Mouse (Mus musculus) liver, adult (tissue): ENCODE measurements around the gene Hivep1.

ENCODE experiments used
- GATA4 ChIP-seq: IDR thresholded peaks from 2 replicates; pipeline ENCODE4 v1.6.1; 2014; ENCODE audit warnings: mild to moderate bottlenecking, low read length; ENCODE audit not compliant: insufficient replicate concordance

The Hivep1 gene

GRCm38 (mm10) chr13:42051961-42052695 is at the start of gene Hivep1:
Gene Hivep1 (plus strand): TSS chr13:42052021.
- TF ChIP-seq GATA4 = no peak

DNA sequence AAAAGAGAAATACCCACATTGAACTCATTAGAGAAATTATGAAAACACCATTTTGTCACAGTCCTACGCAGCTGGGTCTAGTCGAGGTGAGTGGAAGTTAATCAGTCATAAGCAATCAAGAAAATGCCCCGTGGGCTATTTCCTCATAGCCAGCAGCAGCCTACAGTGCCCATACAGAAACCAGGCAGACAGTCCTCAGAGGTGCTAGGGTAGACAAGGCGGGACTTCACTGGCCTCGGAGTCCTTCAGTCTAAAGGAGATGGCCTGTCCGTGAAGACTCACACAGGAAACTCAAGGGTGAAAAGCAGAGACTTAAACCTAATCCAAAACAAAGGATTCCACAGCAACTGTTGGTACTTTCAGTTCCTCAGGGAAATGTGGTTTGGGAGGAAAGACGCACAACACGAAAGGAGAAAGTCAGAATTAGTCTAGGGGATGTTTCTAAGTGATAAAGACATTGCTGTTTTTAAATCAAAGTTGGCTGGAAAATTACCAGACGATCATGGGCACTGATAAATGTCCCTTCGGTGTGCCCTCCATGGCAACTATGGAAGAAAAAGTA is 36.3 kb upstream of the Hivep1 start:
- no peak for TF ChIP-seq GATA4

DNA sequence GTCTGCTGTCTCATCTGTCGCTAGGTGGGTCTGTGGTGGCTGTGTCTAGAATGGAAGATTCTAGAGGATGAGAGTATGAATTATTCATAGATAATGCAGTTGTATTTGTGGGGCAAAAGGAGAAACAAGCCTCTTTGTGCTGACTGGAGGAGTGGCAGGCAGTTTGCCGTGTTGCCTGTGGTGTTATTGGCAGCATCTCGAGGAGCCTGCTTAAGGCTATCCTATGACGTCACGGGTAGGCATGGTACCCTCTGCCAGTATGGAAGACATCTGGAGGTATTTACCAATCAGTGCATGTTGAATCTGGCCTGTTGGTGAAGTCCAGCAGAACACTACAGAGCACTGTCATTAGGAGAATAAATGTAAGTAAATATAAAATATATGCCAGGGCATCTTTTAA is 35.6 kb upstream of the Hivep1 start:
- TF ChIP-seq GATA4 = no peak

- no peak for TF ChIP-seq GATA4
These were observed 33.5 kb upstream of the Hivep1 start for GRCm38 (mm10) chr13:42018356-42018755.

- TF ChIP-seq GATA4 = no peak
These were observed 10.6 kb upstream of the Hivep1 start for GRCm38 (mm10) chr13:42041203-42041602.

- no peak for TF ChIP-seq GATA4
These were observed 8.4 kb upstream of the Hivep1 start for GRCm38 (mm10) chr13:42043431-42043830.

DNA sequence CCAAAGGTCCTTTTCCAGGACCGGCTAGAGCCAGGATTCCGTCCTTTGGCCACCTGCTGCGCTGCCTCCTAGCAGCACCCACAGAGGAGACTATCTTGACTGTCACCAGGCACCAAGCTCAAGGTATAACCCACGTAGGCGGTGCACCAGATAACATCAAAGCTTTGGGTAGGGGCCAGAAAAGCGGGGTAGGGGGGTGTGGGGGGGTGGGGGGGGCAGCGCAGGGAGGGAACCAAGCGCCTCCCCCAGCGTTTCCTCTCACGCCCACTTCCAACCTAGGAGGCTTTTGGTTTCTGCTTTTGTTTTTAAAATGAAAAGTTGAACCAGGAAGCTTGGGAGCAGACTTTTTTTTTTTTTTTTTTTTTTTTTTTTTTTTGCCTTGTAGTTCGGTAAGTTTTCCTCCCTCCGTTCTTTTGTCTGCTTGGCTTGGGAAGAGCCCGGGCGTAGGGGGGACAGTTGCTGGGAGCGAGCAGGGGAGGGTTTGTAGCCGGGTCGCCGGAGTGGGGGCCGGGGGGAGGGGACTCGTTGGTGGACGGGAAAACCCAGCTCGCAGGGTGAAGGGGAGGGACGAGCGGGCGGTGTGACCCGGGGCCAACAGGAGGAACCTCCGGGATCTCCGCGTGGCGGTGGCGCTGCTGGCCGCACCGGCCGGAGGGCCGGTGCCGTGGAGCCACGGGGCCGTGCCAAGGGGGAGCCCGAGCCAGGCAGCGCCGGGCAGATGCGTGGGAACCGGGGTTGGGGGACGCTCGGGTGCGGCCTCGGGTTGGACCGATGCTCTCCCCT is 2.6 kb upstream of the Hivep1 start:
- TF ChIP-seq GATA4 = peak; percentile 57; the same call in 1 of the 2 replicates

DNA sequence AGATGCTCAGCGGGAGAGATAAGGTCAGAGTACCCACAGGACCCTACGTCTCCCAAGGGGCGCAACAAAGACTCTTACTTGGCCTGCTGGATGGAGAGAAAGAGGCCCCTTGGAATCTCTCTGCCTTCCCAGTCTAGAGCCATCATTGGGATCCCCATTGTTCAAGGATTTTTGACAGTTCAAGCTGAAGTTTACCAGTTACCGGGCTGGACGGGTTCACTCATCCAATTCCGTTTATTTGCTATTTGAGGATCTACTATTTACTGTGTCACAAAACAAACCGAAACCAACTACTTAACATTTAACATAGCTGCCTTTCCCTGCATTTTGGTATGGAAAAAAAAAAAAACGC is 2.1 kb upstream of the Hivep1 start:
- TF ChIP-seq GATA4 = no peak

DNA sequence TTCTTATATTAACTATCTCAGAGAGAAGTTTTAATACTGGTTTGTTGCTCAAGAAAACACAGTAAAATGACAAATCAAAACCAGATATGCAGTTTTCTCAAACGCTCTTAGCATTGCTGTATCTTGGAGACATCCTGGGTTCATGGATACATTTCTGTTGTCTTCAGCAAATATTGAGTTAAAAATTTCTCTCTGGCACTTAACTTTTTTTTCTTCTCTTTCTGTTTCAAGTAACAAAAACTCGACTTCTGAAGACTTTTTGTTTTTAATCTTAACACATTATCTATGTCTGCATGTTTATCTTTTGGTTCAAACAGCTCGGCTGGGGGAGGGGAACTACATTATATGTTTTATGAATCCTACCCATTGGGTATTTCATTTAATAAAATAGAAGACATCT is 1.7 kb upstream of the Hivep1 start:
- no peak for TF ChIP-seq GATA4

DNA sequence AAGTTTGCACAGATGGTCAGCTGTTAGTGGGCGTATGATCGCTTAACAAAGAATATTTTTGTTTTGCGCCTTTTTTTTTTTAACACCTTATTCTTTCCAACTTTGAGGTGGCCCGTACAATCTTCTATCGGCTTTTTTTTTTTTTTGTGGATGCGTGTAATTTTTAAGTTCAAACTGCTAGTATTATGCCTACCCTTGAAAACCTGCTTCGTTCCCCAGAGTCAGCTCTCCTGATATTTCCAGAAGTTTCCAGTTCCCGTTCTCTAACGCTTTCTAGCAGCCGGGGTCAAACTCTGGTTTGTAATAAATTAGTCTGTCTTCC is 980 bp upstream of the Hivep1 start:
- no peak for TF ChIP-seq GATA4

GRCm38 (mm10) chr13:42051202-42051906 is 467 bp upstream of the Hivep1 start:
- TF ChIP-seq GATA4 = no peak

GRCm38 (mm10) chr13:42052696-42053541 is 1.1 kb downstream of the Hivep1 start:
- TF ChIP-seq GATA4 = no peak

GRCm38 (mm10) chr13:42053656-42054055 is 1.8 kb downstream of the Hivep1 start:
- no peak for TF ChIP-seq GATA4

DNA sequence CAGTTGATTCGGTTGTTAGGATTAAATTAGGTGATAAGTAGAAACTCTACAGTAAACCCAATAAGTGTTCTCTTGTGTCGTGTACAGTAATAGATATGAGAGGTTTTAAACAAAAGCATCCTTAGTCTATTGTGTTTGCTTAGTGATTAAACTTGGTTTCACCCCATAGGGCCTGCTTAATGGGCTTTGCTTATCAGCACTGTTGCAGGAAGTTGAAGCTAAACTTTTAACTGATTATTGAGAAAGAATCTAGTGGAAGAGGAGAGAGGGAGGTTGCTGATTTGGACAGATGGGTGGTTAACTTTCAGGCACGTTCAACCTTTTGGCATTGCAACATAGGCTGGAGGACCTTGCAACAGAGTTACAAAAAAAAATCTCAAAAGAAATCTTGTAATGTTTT is 2.3 kb downstream of the Hivep1 start:
- no peak for TF ChIP-seq GATA4

DNA sequence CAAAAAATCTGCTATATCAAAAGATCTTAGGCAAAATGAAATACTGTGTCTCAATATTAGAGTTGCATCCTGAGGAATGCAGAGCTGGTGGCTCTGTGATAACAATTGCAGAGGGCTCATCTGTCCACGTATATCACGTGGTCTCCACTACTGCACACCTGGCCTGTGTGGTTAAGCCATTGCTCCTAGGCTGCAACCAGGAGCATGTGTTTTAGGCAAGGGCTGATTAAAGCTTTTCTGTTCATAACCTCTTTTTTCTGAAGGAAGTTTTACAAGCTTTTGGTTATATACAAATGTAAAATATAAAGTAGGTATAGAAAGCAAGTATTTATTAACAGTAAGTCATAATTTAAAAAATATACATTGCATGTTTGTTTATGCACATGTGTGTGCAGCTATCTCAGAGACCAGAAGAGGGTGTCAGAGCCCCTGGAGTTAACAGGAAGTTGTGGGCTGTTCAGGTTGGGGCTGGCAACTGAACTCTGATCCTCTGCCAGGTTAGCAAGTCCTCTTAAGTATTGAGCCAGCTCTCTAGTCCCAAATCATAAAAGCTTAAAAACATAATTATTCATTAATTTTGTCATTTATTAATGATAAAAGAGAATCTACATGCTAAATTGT is 5.0 kb downstream of the Hivep1 start:
- TF ChIP-seq GATA4 = no peak
